Mouse (Mus musculus) lung, adult 2 months (tissue): ENCODE measurements around the gene Slc35f2. TPM values are rescaled to one million over a fixed set of nuclear protein-coding genes. Genes with fewer than 3 reads are reported as not detected.

ENCODE experiments used
- DNase-seq: peaks from one replicate; pipeline ENCODE4 v3.0.0; 2022
- H3K4me1 ChIP-seq: fragments of 200-500 bp; 2 replicates; pipeline ENCODE4 v1.6.1; 2011; ENCODE audit warnings: low read length; ENCODE audit not compliant: control insufficient read depth, insufficient read depth
- H3K4me3 ChIP-seq: fragments of 200-500 bp; replicated peaks from 2 replicates; pipeline ENCODE3; 2011; ENCODE audit warnings: low read depth, mild to moderate bottlenecking, control low read depth, low read length; ENCODE audit errors: extremely low read depth
- CTCF ChIP-seq: fragments of 200-500 bp; IDR thresholded peaks from 2 replicates; pipeline ENCODE4 v1.5.1; 2011; ENCODE audit warnings: mild to moderate bottlenecking, low read length, control low read depth; ENCODE audit not compliant: insufficient read depth
- POLR2A ChIP-seq: fragments of 200-500 bp; IDR thresholded peaks from 2 replicates; pipeline ENCODE4 v1.6.1; 2011; ENCODE audit warnings: low read depth, mild to moderate bottlenecking, control low read depth, low read length, borderline replicate concordance; ENCODE audit errors: extremely low read depth
- WGBS: fragments of 180-500 bp; shearing (Covaris S2); methylation state at CpG from one replicate; pipeline ENCODE4 v1.1.7; 2018; 5-methylcytosine and 5-hydroxymethylcytosine counted together
- polyA plus RNA-seq: library from polyadenylated mRNA; depleted of rRNA; stranded (reverse); fragments of >200 nt; gene quantifications from 2 replicates; pipeline ENCODE4 v1.2.3, GENCODE M21; 2012; rRNA removed

Gene Slc35f2
- polyA plus RNA-seq, result 0.19 and 0.65 TPM in 2 replicates

GRCm38 (mm10) chr9:53771344-53772021, at the start of gene Slc35f2:
TSS of gene Slc35f2 (plus strand) at chr9:53771538.
- peak; percentile 20 for DNase-seq
- Histone ChIP-seq H3K4me3 (peak within 1 kb of the TSS; percentile 67), H3K4me1 (no peaks in the 10 kb centered on the region)
- TF ChIP-seq POLR2A (no peak), CTCF (no peak)
- 0% methylated on average over 50 of the region's 50 CpGs for WGBS

- WGBS, result 34% methylated on average over 3 of the region's 3 CpGs
- TF ChIP-seq POLR2A (no peak), CTCF (no peak)
- Histone ChIP-seq H3K4me1 (no peaks in the 10 kb centered on the region), H3K4me3 (no peak overlapping the region)
- DNase-seq, result no peak
These were observed 30.4 kb upstream of the Slc35f2 start for GRCm38 (mm10) chr9:53740829-53741404.

GRCm38 (mm10) chr9:53750411-53750810, 20.9 kb upstream of the Slc35f2 start:
- no peak for DNase-seq
- Histone ChIP-seq H3K4me3 (no peak overlapping the region), H3K4me1 (no peaks in the 10 kb centered on the region)
- no peak for TF ChIP-seq CTCF
- WGBS, result 86% methylated on average over 13 of the region's 13 CpGs

GRCm38 (mm10) chr9:53750899-53751298, 20.4 kb upstream of the Slc35f2 start:
- no peak for DNase-seq
- H3K4me1 ChIP-seq, result no peaks in the 10 kb centered on the region
- WGBS, result 33% methylated on average over 5 of the region's 5 CpGs
- TF ChIP-seq CTCF (no peak), POLR2A (no peak)
- no peak overlapping the region for H3K4me3 ChIP-seq

GRCm38 (mm10) chr9:53754801-53755200, 16.5 kb upstream of the Slc35f2 start:
- Histone ChIP-seq H3K4me1 (no peaks in the 10 kb centered on the region), H3K4me3 (no peak overlapping the region)
- no peak for DNase-seq
- no peak for TF ChIP-seq POLR2A
- TF ChIP-seq CTCF, result no peak

- DNase-seq, result no peak
- no peaks in the 10 kb centered on the region for H3K4me1 ChIP-seq
- 88% methylated on average over 2 of the region's 2 CpGs for WGBS
- no peak for TF ChIP-seq CTCF
- TF ChIP-seq POLR2A, result no peak
- H3K4me3 ChIP-seq, result no peak overlapping the region
These were observed 13.2 kb upstream of the Slc35f2 start for GRCm38 (mm10) chr9:53758142-53758541.

- TF ChIP-seq POLR2A, result no peak
- TF ChIP-seq CTCF, result no peak
- 75% methylated on average over 8 of the region's 8 CpGs for WGBS
- no peaks in the 10 kb centered on the region for H3K4me1 ChIP-seq
- no peak overlapping the region for H3K4me3 ChIP-seq
- no peak for DNase-seq
These were observed 6.6 kb upstream of the Slc35f2 start for GRCm38 (mm10) chr9:53764697-53765096.

- Histone ChIP-seq H3K4me3 (no peak overlapping the region), H3K4me1 (no peaks in the 10 kb centered on the region)
- no peak for DNase-seq
- TF ChIP-seq POLR2A, result no peak
- WGBS, result 76% methylated on average over 5 of the region's 5 CpGs
These were observed 2.9 kb upstream of the Slc35f2 start for GRCm38 (mm10) chr9:53768486-53768885.

GRCm38 (mm10) chr9:53770771-53771343, 481 bp upstream of the Slc35f2 start:
- 39% methylated on average over 12 of the region's 12 CpGs for WGBS
- TF ChIP-seq POLR2A (no peak), CTCF (no peak)
- H3K4me3 ChIP-seq, result no peak overlapping the region
- no peak for DNase-seq
- H3K4me1 ChIP-seq, result no peaks in the 10 kb centered on the region

- WGBS, result 6% methylated on average over 17 of the region's 17 CpGs
- no peak overlapping the region for H3K4me3 ChIP-seq
- no peaks in the 10 kb centered on the region for H3K4me1 ChIP-seq
- TF ChIP-seq POLR2A (no peak), CTCF (no peak)
- peak; percentile 12 for DNase-seq
These were observed 803 bp downstream of the Slc35f2 start for GRCm38 (mm10) chr9:53772121-53772561.

GRCm38 (mm10) chr9:53775511-53775910, 4.2 kb downstream of the Slc35f2 start:
- 85% methylated on average over 2 of the region's 2 CpGs for WGBS
- no peaks in the 10 kb centered on the region for H3K4me1 ChIP-seq
- no peak overlapping the region for H3K4me3 ChIP-seq
- no peak for DNase-seq
- TF ChIP-seq POLR2A (no peak), CTCF (no peak)
